Mouse (Mus musculus): Measurements from ENCODE around the gene Mpp2. TPM values are rescaled to one million over a fixed set of nuclear protein-coding genes. Genes with fewer than 3 reads are reported as not detected.
A peak's percentile ranks its signal among the peaks of the same experiment; 100 is the strongest.

The Mpp2 gene
- polyA plus RNA-seq, 1 experiment from 2014 or later = 10.2 TPM

GRCm38 (mm10) chr11:102070426-102070825, 17.9 kb downstream of the Mpp2 start:
- Histone ChIP-seq H3K9me3 (replicated peaks) (no peaks in the 10 kb centered on the region), H3K4me2 (no peak overlapping the region), H3K27me3 (peaks cover 13% of the 10 kb centered on the region), H3K27ac (no peak overlapping the region), H3K9ac (no peak overlapping the region), H3K4me1 (replicated peaks) (peaks cover 10% of the 10 kb centered on the region), H3K4me3 (replicated peaks) (no peak overlapping the region), H3K36me3 (peaks cover 15% of the 10 kb centered on the region; the same call in 1 of the 2 replicates)
- DNase-seq = no peak
- ATAC-seq (ENCODE audit: low read depth) = no peak
- WGBS (ENCODE audit: insufficient replicate concordance) = 20% methylated on average over 13 of the region's 13 CpGs

GRCm38 (mm10) chr11:102069633-102070032, 18.7 kb downstream of the Mpp2 start:
- H3K4me1 ChIP-seq (replicated peaks) = peaks cover 10% of the 10 kb centered on the region
- no peak overlapping the region for H3K27ac ChIP-seq
- 56% methylated on average over 11 of the region's 11 CpGs for WGBS (ENCODE audit: insufficient replicate concordance)
- no peak for ATAC-seq (ENCODE audit: low read depth)
- H3K4me2 ChIP-seq = no peak overlapping the region
- H3K4me3 ChIP-seq (replicated peaks) = no peak overlapping the region
- DNase-seq = no peak
- H3K9me3 ChIP-seq (replicated peaks) = no peaks in the 10 kb centered on the region
- H3K27me3 ChIP-seq = peaks cover 13% of the 10 kb centered on the region
- H3K9ac ChIP-seq = no peak overlapping the region
- peaks cover 14% of the 10 kb centered on the region; the same call in 1 of the 2 replicates for H3K36me3 ChIP-seq

- Histone ChIP-seq H3K9me3 (replicated peaks) (no peaks in the 10 kb centered on the region), H3K27me3 (peaks cover 13% of the 10 kb centered on the region), H3K9ac (no peak overlapping the region), H3K27ac (no peak overlapping the region), H3K4me1 (replicated peaks) (peaks cover 6% of the 10 kb centered on the region; the same call in 1 of the 2 replicates), H3K4me3 (replicated peaks) (no peak overlapping the region), H3K36me3 (peaks cover 15% of the 10 kb centered on the region), H3K4me2 (no peak overlapping the region)
- 27% methylated on average over 2 of the region's 2 CpGs for WGBS (ENCODE audit: insufficient replicate concordance)
- no peak for DNase-seq
- ATAC-seq (ENCODE audit: low read depth) = peak; percentile 53; the same call in 1 of the 2 replicates
Measured at GRCm38 (mm10) chr11:102068969-102069368, 19.3 kb downstream of the Mpp2 start.

- Histone ChIP-seq H3K36me3 (peaks cover 46% of the 10 kb centered on the region), H3K4me2 (no peak overlapping the region), H3K4me3 (replicated peaks) (no peak overlapping the region), H3K27ac (no peak overlapping the region; the same call in 1 of the 2 replicates), H3K9me3 (replicated peaks) (no peaks in the 10 kb centered on the region), H3K9ac (no peak overlapping the region), H3K27me3 (peaks cover 18% of the 10 kb centered on the region), H3K4me1 (replicated peaks) (peaks cover 22% of the 10 kb centered on the region)
- ATAC-seq (ENCODE audit: low read depth) (peak; percentile 22; the same call in 1 of the 2 replicates), DNase-seq (no peak)
- WGBS (ENCODE audit: insufficient replicate concordance) = 63% methylated on average over 13 of the region's 13 CpGs
Measured at GRCm38 (mm10) chr11:102063076-102063475, 25.2 kb downstream of the Mpp2 start.

- peaks cover 46% of the 10 kb centered on the region for H3K36me3 ChIP-seq
- ATAC-seq (ENCODE audit: low read depth) (no peak), DNase-seq (no peak)
- H3K4me2 ChIP-seq = no peak overlapping the region
- no peaks in the 10 kb centered on the region for H3K9me3 ChIP-seq (replicated peaks)
- H3K4me3 ChIP-seq (replicated peaks) = no peak overlapping the region
- H3K27ac ChIP-seq = no peak overlapping the region
- WGBS (ENCODE audit: insufficient replicate concordance) = 42% methylated on average over 16 of the region's 16 CpGs
- H3K4me1 ChIP-seq (replicated peaks) = peaks cover 22% of the 10 kb centered on the region
- H3K9ac ChIP-seq = no peak overlapping the region
- peaks cover 19% of the 10 kb centered on the region for H3K27me3 ChIP-seq
Measured at GRCm38 (mm10) chr11:102061941-102062473, 26.3 kb downstream of the Mpp2 start.

- H3K27me3 ChIP-seq = peaks cover 21% of the 10 kb centered on the region
- H3K36me3 ChIP-seq = peaks cover 46% of the 10 kb centered on the region
- H3K9ac ChIP-seq = no peak overlapping the region
- H3K9me3 ChIP-seq (replicated peaks) = no peaks in the 10 kb centered on the region
- no peak overlapping the region for H3K27ac ChIP-seq
- H3K4me1 ChIP-seq (replicated peaks) = peaks cover 22% of the 10 kb centered on the region
- 0 out of 2 replicates have a peak overlapping the region, but pooled peaks have one; percentile 25 for H3K4me3 ChIP-seq (replicated peaks)
- DNase-seq = peak; percentile 67
- peak overlapping the region; percentile 55 for H3K4me2 ChIP-seq
- peak; percentile 58 for ATAC-seq (ENCODE audit: low read depth)
- 9% methylated on average over 23 of the region's 23 CpGs for WGBS (ENCODE audit: insufficient replicate concordance)
Measured at GRCm38 (mm10) chr11:102061236-102061940, 26.9 kb downstream of the Mpp2 start.

GRCm38 (mm10) chr11:102053847-102054246, 34.5 kb downstream of the Mpp2 start:
- Histone ChIP-seq H3K9ac (no peak overlapping the region), H3K27me3 (peaks cover 25% of the 10 kb centered on the region; the same call in 1 of the 2 replicates), H3K4me1 (replicated peaks) (no peaks in the 10 kb centered on the region), H3K36me3 (peaks cover 2% of the 10 kb centered on the region), H3K4me3 (replicated peaks) (no peak overlapping the region), H3K4me2 (no peak overlapping the region), H3K27ac (no peak overlapping the region), H3K9me3 (replicated peaks) (no peaks in the 10 kb centered on the region)
- DNase-seq (no peak), ATAC-seq (ENCODE audit: low read depth) (no peak)
- 17% methylated on average over 9 of the region's 9 CpGs for WGBS (ENCODE audit: insufficient replicate concordance)

- Histone ChIP-seq H3K9me3 (replicated peaks) (no peaks in the 10 kb centered on the region), H3K9ac (no peak overlapping the region), H3K4me3 (replicated peaks) (no peak overlapping the region), H3K4me1 (replicated peaks) (no peaks in the 10 kb centered on the region), H3K4me2 (no peak overlapping the region), H3K27me3 (peaks cover 25% of the 10 kb centered on the region; the same call in 1 of the 2 replicates), H3K36me3 (no peaks in the 10 kb centered on the region), H3K27ac (no peak overlapping the region)
- DNase-seq (no peak), ATAC-seq (ENCODE audit: low read depth) (no peak)
- WGBS (ENCODE audit: insufficient replicate concordance) = 64% methylated on average over 7 of the region's 7 CpGs
Measured at GRCm38 (mm10) chr11:102053183-102053582, 35.1 kb downstream of the Mpp2 start.

- 77% methylated on average over 12 of the region's 12 CpGs for WGBS (ENCODE audit: insufficient replicate concordance)
Measured at GRCm38 (mm10) chr11:102052697-102053096, 35.6 kb downstream of the Mpp2 start.

GRCm38 (mm10) chr11:102051954-102052353, 36.4 kb downstream of the Mpp2 start:
- Histone ChIP-seq H3K9me3 (replicated peaks) (no peaks in the 10 kb centered on the region), H3K27ac (peak overlapping the region; percentile 37), H3K9ac (no peak overlapping the region), H3K4me2 (no peak overlapping the region), H3K27me3 (peaks cover 23% of the 10 kb centered on the region; the same call in 1 of the 2 replicates), H3K4me3 (replicated peaks) (no peak overlapping the region), H3K4me1 (replicated peaks) (no peaks in the 10 kb centered on the region), H3K36me3 (no peaks in the 10 kb centered on the region)
- ATAC-seq (ENCODE audit: low read depth) (no peak), DNase-seq (no peak)
- 62% methylated on average over 4 of the region's 4 CpGs for WGBS (ENCODE audit: insufficient replicate concordance)

More at GRCm38 (mm10) chr11:102052697-102053096, 35.6 kb downstream of the Mpp2 start:
- no peak overlapping the region for H3K9ac ChIP-seq
- no peak overlapping the region for H3K27ac ChIP-seq
- DNase-seq = no peak
- no peaks in the 10 kb centered on the region for H3K36me3 ChIP-seq
- no peak for ATAC-seq (ENCODE audit: low read depth)
- no peak overlapping the region for H3K4me3 ChIP-seq (replicated peaks)
- H3K4me2 ChIP-seq = no peak overlapping the region
- no peaks in the 10 kb centered on the region for H3K9me3 ChIP-seq (replicated peaks)
- H3K4me1 ChIP-seq (replicated peaks) = no peaks in the 10 kb centered on the region
- H3K27me3 ChIP-seq = peaks cover 25% of the 10 kb centered on the region; the same call in 1 of the 2 replicates

GRCm38 (mm10) chr11:102051541-102051940, 36.8 kb downstream of the Mpp2 start:
- Histone ChIP-seq H3K9ac (no peak overlapping the region), H3K27ac (peak overlapping the region; percentile 37; the same call in 1 of the 2 replicates), H3K4me1 (replicated peaks) (no peaks in the 10 kb centered on the region), H3K4me3 (replicated peaks) (no peak overlapping the region), H3K4me2 (no peak overlapping the region), H3K36me3 (no peaks in the 10 kb centered on the region), H3K27me3 (peaks cover 21% of the 10 kb centered on the region; the same call in 1 of the 2 replicates), H3K9me3 (replicated peaks) (no peaks in the 10 kb centered on the region)
- no peak for ATAC-seq (ENCODE audit: low read depth)
- no peak for DNase-seq
- 46% methylated on average over 4 of the region's 4 CpGs for WGBS (ENCODE audit: insufficient replicate concordance)

Measured in liver, embryonic 13.5 days (tissue).